Mouse (Mus musculus) kidney, postnatal 25 days (tissue): Measurements from ENCODE around the gene Zdhhc21.

Experiments used
- DNase-seq, 2 experiments: peaks; one replicate each; pipeline ENCODE4 v3.0.0; 2021; ENCODE audit warnings: mixed read lengths in 2 of 2

The Zdhhc21 gene

DNA sequence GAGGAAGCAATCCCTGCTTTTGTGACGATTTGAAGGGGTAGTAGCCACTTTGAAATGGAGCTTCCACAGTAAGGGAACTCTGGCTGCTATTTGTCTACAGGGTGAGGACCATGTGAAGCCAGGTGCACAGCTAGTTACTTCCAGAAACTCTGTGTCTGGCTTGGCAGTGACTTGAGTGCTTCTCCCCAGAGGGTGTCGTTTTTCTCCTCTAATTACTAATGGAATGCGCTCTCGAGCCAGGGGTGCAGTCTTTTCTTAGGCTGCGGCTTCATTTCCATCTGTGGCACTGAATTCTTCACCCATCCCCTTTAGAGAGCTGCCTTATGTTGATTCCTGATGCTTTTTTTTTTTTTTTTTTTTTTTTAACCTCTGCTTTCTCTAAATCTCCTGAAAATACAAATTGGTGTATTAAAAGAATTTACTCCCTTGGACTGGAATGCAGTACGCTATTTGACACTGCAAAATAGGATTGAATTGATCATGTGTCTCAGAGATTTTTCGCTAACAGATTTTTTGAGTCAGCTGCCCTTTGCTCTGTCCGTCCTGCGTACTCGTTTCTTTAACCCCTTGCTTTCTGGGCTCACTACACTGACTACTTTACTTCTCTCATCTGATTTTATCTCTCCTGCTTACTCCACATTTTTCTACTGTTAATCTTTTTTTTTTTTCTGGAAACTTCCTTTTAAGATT is 97.2 kb downstream of the Zdhhc21 start:
- DNase-seq = no peak

DNA sequence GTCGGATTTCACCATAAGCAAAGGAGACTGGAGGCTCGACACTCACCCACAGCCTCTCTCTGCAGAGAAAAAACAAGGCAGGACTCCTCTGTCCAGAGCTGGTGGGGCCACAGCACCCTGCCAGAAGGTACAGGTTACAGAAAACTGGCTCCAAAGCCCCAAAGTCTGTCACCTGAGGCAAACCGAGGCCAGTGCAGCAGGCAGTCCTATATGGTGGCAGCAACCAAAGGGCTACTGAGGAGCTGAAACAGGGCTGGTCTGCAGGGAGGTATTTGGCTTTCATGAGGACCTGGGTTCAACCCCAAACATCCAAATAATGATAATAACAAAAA is 103.5 kb downstream of the Zdhhc21 start:
- DNase-seq = no peak

DNA sequence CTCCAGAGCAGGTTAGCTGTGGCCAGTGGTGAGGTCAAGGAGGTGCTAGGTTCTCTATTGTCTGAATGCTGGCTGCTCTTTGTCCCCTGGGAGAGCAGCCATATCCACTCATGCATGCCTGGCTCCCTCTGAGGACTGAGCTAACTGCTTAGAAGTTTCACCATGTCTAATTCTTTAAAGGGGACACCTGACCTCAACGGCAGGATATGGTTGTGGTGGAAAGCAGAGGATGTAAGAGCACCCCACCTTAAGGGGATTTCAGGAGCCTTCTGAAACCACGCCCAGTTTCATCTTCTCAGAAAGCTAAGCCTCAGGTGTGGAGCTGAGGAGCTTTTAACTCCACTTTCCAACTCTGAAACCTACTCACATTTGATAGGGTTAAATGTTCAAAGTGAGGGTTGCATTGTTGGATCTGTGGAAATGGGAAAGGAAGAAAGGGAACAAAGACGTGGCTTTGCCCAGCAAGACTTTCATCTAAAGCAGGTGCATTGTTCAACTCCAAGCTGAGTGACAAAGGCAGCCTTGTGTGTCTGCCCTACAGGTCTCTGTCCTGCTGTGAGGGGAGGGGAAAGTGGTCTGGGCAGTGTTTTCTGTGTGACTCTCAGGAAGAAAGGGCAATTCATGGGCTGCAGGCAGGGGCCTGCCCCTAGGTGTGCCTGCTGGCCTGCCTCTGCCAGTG is 104.0 kb downstream of the Zdhhc21 start:
- peak; percentile 32 to 67 for DNase-seq
